Mouse (Mus musculus) cerebellum, adult 2 months (tissue): Measurements from ENCODE around the gene C1ql1.

ENCODE experiments used
- CTCF ChIP-seq: fragments of 200-500 bp; IDR thresholded peaks from 2 replicates; pipeline ENCODE4 v1.5.1; 2011; ENCODE audit warnings: low read depth, mild to moderate bottlenecking, control low read depth, low read length, moderate library complexity, borderline replicate concordance; ENCODE audit not compliant: insufficient read depth
- POLR2A ChIP-seq: fragments of 200-500 bp; IDR thresholded peaks from 2 replicates; pipeline ENCODE4 v1.6.1; 2011; ENCODE audit warnings: low read length, control low read depth, borderline replicate concordance; ENCODE audit not compliant: insufficient read depth

DNA sequence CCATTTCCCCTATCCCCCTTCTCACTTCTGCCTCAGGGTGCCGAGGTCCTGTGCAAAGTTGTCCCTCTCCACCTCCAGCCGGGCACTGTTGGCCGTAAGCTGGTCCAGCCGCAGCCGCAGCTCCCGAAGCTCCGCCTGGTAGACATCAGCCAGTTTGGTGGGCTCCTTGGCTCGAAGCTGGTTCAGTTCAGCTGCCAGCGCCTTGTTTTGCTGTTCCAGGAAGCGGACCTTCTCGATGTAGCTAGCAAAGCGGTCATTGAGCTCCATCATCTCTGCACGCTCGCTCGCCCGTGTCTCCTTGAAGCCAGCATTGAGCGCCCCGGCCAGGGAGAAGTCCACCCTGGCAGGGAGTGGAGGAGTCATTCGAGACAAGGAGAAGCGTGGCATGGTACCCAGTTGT, 49.8 kb downstream of the C1ql1 start:
- TF ChIP-seq CTCF = no peak
- no peak for TF ChIP-seq POLR2A
